Mouse (Mus musculus): ENCODE results near the gene Inpp4b.

DNA sequence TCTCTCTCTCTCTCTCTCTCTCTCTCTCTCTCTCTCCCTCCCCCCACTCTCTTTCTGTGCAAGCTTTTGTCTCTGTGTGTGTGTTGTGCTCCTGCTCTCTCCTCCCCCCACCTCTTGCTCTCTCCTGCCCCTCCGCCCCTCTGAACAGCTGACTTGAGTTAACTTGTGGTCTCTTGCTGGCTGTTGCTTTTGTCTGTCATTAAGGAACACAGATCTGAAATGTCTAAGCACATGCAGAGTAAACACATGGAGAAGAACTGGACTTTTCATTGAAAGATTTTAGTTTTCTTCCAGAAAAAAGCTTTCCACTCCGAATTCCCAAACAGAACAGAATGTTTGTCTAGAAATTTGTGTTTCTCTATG is 425.9 kb downstream of the Inpp4b start:
- TF ChIP-seq POLR2A (IDR thresholded peaks at IDR 0.05; ENCODE audit: insufficient read depth, low read depth, low read length), result no peak
- TF ChIP-seq CTCF (IDR thresholded peaks at IDR 0.05; ENCODE audit: insufficient read depth, low read depth, low read length), result no peak

Data from olfactory bulb, adult 2 months (tissue).